Mouse (Mus musculus) small intestine, adult 2 months (tissue): ENCODE results near the gene Bmper.

Source experiments
- CTCF ChIP-seq: fragments of 200-500 bp; IDR thresholded peaks from 2 replicates; pipeline ENCODE4 v1.5.1; 2012; ENCODE audit warnings: low read depth, mild to moderate bottlenecking, control low read depth, inconsistent platforms, low read length, moderate library complexity, mixed read lengths; ENCODE audit not compliant: insufficient replicate concordance, insufficient read length; ENCODE audit errors: extremely low read depth
- POLR2A ChIP-seq: fragments of 200-500 bp; IDR thresholded peaks from 2 replicates; pipeline ENCODE4 v1.6.1; 2012; ENCODE audit warnings: low read depth, mild to moderate bottlenecking, control low read depth, inconsistent platforms, low read length, moderate library complexity

DNA sequence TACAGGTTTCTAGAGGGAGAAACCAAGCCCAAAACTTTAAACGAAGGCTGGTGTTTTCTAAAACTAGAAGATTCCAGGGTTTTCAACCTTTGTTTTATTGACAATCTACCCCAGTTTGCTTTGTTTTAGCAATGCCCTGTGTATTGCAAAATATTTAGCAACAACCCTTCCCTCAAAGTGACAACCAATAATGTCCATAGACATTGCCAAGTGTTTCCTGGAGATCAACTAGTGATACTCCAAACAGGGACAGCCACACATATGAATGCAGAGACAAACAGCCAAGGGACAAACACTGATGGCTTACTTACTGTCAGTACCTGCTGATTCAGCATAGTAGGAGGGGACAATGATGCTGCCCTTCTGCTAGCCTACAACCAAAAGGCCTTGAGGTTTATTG, 161.0 kb downstream of the Bmper start:
- TF ChIP-seq CTCF, result no peak
- no peak for TF ChIP-seq POLR2A
